Mouse (Mus musculus): ENCODE data around the gene Ccdc162.

Gene Ccdc162

DNA sequence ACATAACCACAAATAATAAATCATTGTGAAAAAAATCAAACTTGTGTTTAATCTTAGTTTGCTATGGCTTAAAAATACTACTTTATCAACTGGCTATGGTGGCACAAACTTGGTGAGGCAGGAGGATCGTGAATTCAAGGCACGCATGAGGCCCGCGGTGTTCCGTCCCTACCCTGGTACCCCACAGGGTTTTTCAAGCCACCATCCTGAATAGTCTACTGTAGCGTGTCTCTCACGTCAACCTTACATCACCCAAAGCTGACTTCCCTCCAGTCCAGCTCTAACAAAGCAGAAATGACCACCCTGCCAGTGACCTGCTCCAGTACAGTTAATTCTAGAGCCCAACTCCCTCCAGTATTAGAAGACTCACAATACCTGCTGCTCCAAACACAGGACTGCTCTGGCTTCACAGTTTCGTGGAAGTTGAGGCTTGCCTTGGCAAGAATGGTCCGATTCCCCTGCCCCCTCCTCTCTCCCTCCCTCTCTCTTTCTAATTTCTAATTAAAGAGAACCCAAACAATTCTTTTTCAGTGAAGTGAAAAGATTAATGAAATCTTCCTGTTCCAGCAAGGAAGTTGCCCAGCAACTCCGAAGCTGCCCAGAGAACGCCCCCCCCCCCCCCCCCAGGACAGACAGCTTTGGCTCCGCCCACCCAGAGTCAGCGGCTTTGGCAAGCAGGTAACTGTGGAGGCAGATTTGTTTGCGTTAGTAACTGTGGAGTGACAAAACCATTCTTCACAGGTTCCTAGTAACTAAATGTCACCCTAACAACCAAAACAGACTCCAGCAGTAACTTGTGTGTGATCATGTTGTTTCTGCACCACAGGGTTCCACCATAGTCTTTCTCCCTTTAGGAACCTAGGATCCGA lies at the start of gene Ccdc162:
TSS of gene Ccdc162 (minus strand) at position 606 of the 869 bp plus-strand sequence.
- peak in 1 of 2 experiments; percentile 14 for DNase-seq (ENCODE audit: low spot score in 2 of 2)

DNA sequence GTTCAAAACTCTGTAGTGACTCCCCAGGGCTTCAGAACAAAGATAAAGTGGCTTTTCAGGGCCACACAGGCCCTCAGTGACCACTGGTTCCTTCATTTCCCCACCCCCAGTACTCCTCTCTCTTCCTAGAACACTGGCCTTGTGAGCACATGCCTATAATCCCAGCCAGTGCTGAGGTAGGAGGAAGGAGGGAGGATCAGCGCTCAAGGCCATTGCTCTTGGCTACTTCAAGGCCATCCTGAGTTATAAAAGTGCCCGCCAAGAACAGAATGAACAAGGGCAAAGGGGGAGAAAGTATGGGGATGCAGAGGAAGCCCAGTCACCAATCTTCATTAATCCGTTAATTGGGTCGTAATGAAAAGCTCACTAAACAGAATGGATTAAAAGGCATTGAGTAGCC lies 49.2 kb upstream of the Ccdc162 start:
- DNase-seq (ENCODE audit: low spot score in 2 of 2), result no peak

DNA sequence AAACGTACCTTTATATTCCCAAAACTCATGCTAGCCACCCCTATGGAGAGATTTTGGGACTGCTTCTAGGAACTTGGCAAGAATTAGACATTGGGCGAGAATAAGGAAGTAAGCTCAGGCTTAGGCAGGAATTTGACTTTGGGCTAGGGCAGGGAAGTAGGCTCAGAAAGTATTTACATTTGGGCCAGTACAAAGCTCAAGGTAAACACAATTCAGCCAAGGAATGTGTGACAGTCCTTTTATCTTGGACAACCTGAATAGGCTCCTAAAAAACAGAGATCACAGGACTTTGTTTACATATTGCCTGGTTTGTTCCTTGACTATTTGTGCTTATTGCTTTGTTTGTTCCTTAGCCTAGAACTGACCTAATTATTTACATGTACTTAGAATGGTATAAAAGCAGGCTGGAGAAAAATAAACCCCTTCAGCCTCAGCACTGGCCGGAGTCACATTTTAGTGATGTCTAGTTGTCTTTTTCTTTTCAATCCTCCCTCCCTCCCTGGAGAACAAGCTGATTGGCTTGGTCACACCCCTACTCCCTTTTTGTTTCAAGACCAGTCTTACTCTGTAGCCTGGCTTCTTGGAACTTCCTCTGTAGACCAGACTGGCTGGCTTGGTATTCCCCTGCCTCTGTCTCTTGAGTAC lies 47.4 kb upstream of the Ccdc162 start:
- no peak for DNase-seq (ENCODE audit: low spot score in 2 of 2)

DNA sequence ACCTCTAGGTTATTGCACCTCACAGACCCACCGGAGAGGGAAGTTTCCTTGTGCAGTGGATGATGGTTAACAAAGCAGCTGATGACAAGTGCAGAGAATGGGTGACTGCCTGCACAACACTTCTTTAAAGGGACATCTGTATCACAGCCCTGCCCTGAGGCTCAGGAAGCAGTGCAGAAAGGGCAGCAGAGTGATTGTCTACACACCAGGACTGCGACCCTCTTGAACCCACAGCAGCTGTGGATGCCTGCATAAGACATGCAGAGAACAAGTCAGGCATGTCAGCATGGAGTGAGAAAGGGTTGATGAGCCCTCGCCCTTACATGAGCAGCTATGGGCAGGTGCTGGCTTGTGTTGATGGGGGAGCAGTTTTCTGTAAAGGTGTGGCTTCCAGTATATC lies 44.4 kb upstream of the Ccdc162 start:
- DNase-seq (ENCODE audit: low spot score in 2 of 2), result no peak

DNA sequence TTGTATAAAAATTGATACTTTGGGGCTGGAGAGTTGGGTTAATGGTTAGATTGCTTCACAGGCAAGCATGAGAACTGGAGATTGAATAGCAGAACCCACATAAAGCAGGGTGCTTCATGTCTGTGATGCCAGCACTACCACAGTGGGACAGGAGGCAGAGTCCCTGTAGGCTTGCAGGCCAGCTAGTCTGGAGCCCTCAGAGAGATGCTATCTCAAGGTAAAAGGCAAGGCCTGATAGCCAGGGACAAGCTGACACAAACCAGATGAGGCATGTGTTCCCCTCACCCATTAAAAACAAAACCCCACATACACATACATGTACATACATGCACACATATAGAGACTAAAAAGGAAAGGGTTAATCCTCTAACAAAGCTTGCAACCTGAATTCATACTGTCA lies 41.6 kb upstream of the Ccdc162 start:
- DNase-seq (ENCODE audit: low spot score in 2 of 2), result no peak

DNA sequence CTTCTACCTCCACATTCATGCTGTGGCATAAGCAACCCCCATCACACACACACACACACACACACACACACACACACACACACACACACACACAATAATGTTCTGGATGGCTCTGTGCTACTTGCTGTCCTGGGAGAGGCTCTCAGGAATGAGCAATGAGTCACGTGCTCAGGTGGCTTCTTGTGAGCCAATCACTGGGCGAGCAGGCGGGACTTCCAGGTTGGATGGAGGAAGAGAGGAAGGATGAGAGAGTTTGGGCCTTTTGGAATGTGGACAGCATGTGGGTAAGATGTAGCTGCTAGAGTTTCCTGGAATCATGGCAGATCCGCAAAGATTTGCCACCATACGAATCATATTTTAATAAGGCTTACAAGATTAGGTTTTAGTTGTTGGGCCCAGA lies 40.8 kb upstream of the Ccdc162 start:
- no peak for DNase-seq (ENCODE audit: low spot score in 2 of 2)

DNA sequence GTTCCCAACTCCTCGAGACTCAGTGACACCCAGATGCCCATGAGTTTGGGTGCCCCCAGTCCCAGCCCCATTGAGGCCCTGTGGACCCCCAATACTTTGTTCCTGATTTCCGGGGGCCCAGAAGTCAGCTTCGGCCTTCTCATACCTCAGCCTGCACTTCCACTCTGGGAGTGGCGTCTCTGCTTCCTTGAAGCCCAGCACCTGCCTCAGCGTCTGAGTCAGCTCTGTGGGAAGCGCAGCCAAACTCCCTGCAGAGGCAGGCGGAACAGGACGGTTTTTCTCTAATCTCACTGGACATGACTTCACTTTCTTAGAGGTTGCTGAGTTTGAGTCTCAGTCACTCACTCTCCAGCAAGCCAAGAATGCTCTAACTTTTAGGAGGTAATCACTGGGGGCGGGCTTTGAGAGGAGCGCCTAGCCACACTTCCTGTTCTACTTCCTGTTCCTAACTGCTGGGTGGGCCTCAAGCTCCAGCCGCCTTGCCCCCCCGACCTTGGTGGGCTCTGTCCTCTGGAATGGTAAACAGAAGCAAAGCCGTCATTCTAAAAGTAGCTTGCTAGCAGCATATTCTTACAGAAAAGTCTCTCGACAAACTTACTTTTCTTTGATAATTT lies 35.5 kb upstream of the Ccdc162 start:
- DNase-seq (ENCODE audit: low spot score in 2 of 2), result peak in 1 of 2 experiments; percentile 9

DNA sequence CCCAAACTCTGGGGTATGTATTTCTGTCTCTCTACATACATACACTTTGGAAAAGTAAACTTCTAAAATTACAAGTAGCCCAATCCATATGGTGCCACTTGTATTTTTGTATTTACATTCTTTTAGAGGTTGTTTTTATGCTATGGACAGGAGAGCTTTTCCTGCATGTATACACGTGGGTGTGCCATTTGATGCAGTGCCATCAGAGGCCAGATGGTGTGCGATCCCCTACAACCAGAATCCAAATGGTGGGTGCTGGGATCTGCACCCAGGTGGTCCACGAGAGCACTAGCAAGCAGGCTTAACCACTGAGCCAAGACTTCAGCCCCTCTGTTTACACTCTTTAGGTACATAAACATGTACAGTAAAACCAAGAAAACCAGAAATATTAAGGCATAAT lies 32.9 kb upstream of the Ccdc162 start:
- DNase-seq (ENCODE audit: low spot score in 2 of 2), result no peak

DNA sequence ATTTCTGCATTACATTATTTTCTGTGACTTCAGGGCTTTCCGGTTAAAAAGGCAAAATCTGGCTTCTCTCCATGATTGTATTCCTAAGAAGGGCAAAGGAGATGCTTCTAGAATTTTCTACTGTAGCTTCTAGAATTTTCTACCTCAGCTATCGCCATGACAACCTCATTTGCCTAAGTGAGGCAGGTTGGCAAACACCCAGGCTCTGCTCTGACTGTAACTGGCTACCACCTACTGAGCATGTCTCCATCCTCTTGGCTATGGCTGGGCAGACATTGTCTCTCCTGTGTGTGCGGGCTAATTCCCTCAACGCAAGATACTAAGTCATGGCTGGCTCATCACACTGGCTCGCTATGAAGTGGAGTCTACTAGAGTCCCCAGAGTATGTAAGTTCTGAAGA lies 30.1 kb upstream of the Ccdc162 start:
- DNase-seq (ENCODE audit: low spot score in 2 of 2), result peak; percentile 36 to 59

DNA sequence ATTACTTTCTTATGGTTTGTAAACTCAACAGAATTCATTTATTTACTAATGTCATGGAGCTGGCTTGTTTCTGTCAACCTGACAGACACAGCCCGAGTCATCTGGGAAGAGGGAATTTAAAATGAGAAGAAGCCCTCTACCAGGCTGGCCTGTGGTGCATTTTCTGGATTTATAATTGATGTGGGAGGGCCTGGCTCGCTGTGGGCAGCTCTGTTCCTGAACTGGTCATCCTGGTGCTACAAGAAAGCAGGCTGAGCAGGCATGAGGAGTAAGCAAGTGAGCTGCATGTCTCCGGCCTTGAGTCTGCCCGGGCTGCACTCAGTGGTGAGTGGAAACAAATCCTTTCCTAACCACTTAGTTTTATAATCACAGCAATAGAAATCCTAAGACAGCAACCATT lies 27.6 kb upstream of the Ccdc162 start:
- no peak for DNase-seq (ENCODE audit: low spot score in 2 of 2)

DNA sequence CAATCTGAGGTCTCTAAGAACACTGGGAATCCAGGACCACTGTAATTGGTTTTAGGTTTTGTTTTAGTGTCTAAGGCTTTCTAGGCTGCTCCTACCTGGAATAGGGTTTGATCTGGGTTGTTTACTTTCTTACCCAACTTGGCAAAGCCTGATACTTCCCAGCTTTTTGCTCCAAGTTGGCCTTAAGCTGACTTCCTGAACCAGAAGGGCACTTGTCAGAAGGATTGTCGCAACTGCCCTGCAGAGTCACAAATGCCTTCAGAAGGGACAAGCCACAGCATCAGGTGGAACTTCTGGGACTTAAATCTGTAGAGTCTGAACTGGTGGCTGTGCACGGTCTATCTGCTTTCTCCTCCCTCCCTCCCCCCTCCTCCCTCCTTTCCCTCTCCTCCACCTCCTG lies 23.8 kb upstream of the Ccdc162 start:
- no peak for DNase-seq (ENCODE audit: low spot score in 2 of 2)

DNA sequence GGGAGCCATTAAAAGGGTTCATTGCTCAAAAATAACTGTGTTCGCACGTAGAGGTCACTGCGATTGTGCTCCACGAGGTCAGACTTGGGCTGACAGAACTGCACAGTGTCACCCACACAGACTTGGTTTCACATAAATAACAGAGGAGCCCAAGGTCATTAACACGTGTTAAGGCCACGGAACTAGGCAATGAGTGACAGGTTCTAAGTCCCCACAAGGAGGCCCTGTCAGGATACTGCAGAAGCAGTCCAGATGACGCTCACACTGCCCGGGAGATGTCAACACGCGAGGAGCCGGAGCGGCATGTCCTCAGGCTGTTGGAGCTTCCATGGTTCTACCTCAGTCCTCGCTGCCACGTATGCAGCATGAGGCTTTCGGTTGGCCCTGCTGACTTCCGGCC lies 20.8 kb upstream of the Ccdc162 start:
- DNase-seq (ENCODE audit: low spot score in 2 of 2), result no peak

DNA sequence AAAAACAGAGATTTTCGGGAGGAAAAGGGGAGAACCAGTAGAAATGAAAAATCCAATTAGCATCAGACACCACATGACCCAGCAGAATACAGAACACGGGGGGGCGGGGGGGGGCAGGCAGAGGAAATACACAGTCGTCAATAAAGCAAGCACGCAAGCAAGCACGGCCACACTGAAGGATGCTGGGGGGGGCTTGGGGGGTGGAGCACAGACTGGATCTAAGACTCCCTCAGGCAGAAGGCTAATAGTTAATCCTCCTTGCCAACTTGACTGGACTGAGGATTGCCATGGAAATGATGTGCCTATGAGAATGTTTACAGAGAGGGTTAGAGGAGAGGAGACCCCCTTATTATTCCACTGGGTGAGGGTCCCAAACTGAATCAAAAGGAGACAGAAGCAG lies 19.0 kb upstream of the Ccdc162 start:
- no peak for DNase-seq (ENCODE audit: low spot score in 2 of 2)

DNA sequence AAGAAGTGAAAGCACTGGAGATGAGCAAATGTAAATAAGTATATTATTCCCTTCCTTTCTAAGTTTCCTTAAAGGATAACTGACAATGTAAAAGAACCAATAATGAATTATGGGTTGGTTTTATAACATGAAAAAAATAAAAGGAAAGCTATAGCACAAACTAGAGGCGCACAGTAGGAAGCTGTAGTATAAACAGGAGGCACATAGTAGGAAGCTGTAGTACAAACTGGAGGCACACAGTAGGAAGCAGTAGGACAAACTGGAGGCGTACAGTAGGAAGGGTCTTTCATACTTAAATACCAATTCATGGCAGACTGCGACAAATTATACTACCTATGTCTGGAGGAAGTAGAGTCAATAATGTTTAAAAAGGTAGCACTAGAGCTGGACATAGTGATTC lies 16.8 kb upstream of the Ccdc162 start:
- no peak for DNase-seq (ENCODE audit: low spot score in 2 of 2)

DNA sequence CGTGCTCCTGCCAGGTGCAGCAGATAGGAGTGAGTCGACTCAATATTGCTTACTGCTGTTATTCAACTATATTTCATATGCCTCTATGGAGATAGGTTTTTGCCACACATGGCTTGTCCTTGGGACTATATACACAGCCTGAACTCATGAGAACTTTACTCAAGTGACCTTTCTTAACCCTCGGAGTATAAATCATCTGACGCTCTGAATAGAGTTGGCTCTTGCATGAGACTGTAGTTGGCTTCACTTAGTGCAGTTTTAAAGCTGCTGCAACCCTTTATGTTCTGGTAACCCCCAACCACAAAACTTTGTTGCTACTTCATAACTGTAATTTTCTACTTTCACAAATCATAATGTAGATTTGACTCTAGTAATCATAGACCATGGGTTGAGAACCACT lies 15.5 kb upstream of the Ccdc162 start:
- DNase-seq (ENCODE audit: low spot score in 2 of 2), result no peak

DNA sequence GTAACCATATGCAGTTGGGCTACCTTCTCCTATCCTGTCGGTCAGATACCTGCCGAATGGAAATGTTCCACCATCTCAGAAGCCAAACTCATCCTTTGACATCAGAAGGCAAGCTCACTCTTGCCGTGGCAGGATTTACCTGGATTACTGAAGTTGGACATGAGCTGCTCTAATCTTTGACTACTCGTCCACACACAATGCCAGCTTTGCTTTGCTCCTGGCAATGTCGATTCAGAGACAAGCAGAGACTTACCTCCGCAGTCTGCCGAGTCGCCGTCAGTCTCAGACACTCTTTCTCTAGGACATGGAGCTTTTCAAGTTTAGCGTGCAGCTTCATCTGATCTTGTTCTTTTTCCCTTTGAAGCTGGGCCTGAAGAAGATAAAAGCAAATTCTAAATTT lies 14.3 kb upstream of the Ccdc162 start:
- no peak for DNase-seq (ENCODE audit: low spot score in 2 of 2)

DNA sequence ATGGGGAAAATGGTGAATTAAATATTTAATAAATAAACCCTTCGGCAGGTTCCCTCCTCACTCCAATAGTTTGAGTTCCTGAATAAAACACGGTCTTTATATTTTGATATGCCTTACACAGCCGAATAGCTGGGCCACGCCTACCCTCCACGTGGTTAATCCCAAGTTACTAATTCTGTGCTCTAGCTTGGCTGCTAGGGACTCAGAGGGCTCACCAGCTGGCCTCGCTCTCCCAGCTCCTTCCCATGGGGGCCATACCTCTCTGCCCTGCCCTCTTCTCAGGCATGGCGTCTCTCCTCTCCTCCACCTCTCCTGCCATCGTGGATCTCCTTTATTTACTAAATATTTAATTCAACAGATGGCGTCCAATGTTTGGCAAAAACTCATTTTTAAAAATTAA lies 9.8 kb upstream of the Ccdc162 start:
- DNase-seq (ENCODE audit: low spot score in 2 of 2), result no peak

DNA sequence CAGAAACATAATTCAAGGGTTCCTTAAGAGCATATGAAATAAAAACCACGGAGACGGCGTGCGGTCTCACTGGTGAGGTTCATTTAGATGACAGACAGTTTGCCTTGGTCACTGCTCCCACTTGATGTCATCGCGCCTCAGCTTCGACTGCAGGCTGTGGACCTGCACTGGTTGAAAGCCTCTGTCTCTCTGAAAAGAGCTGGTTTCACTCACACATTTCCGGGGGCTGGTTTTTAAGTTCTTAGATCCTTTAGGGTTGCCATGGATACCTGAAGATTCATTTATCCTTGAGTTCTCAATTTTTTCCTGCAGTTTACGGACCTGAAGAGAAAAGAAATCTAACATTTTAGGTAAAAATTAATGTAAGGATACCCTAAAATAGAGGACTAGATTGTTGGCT lies 3.2 kb upstream of the Ccdc162 start:
- DNase-seq (ENCODE audit: low spot score in 2 of 2), result peak in 1 of 2 experiments; percentile 26

DNA sequence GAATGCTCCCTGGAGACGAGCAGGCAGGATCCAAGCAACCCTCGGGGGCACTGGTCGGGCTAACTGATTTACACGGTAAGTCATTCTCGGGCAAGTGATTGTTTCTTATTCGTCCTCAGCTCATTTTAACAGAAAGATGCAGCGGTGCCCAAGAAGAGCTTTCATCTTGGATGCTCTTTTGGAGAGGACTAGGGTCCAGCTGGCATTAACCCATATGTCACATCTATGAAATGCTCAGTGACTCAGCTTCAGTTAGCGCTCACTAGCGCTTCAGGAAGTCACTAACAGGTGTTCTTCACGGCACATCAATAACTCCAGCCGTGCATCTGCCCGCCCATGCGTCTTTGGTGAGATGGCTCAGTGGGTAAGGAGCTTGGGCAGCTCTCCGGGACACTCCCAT lies 877 bp downstream of the Ccdc162 start:
- DNase-seq (ENCODE audit: low spot score in 2 of 2), result no peak

DNA sequence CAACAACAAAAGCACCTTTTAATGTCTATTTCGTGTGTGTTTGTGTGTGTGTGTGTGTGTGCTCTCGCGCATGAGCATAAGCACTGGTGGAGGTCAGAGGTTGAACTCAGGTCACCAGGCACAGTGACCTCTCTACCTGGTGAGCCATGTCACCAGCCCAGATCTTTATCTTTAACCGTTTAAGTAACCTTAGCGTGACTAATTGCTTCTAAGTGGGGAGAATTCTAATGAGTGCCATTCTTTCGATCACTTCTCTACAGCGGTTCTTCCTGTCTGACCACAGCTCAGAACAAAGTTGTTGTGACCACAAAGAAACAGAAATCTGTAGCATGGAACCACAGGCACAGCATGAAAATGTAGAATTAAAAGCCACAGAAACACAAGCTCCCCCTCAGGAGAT lies 5.0 kb downstream of the Ccdc162 start:
- no peak for DNase-seq (ENCODE audit: low spot score in 2 of 2)

DNA sequence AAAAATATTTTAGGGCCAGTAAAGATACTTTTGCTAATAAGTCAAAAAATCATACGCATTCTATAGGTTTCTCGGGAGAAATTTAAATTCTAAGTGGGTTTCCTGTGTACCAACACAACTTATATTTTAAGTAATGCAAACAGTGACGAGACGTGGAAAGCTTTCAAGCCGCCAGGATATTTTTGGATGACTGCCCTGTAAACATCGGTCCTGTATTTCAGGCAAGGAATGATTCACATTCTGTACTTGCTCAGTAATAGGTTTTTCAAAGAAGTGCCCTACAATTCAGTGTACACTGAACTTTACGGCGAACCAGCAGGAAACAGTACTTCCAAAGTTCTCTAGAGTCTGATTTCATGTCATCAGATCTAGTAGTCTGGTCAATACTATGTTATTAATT lies 5.7 kb downstream of the Ccdc162 start:
- peak in 1 of 2 experiments; percentile 20 for DNase-seq (ENCODE audit: low spot score in 2 of 2)

DNA sequence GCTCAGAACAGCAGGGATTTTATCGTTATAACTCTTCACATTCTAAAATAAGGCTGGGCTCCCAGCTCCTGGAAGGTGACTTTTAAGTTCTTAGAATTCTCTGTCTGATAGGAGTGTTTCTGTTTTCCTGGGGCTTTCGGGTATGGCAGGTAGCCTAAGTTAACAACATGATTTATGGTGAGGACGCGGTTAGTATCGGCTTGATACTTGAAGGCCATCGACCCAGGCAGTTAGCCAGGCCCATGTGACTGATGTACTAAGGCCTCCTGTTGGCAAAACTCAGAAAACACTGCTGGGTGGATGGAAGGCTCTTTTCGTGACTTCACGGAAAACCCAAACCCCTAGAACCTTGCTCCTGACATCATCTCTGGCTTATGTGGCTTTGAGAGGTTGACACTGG lies 7.1 kb downstream of the Ccdc162 start:
- no peak for DNase-seq (ENCODE audit: low spot score in 2 of 2)

DNA sequence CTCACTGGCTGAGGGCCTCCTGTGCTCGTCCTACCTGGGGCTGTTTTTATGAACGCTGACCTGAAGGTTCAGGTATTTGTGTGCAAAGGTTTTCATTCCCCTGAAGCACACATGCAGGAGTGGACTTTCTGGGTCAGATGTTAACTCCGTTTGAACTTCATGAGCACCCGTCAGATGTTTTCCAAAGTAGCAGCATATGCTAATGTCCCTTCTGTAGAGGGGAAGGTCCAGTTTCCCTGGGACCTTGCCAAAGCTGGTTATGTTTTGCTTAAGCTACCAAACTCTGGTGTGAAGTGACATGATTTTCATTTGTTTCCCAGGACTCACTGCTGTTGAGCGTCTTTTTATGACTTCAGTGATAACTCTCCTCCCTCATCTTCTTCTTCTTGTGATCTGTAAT lies 16.8 kb downstream of the Ccdc162 start:
- DNase-seq (ENCODE audit: low spot score in 2 of 2), result no peak

All from right cerebral cortex, adult 2 months (tissue).